Mouse (Mus musculus): ENCODE data around the gene Mfsd5. TPM values are rescaled to one million over a fixed set of nuclear protein-coding genes. Genes with fewer than 3 reads are reported as not detected.
A peak's percentile ranks its signal among the peaks of the same experiment; 100 is the strongest.

The Mfsd5 gene
- polyA plus RNA-seq, 1 experiment from 2014 or later: 100.0 TPM

DNA sequence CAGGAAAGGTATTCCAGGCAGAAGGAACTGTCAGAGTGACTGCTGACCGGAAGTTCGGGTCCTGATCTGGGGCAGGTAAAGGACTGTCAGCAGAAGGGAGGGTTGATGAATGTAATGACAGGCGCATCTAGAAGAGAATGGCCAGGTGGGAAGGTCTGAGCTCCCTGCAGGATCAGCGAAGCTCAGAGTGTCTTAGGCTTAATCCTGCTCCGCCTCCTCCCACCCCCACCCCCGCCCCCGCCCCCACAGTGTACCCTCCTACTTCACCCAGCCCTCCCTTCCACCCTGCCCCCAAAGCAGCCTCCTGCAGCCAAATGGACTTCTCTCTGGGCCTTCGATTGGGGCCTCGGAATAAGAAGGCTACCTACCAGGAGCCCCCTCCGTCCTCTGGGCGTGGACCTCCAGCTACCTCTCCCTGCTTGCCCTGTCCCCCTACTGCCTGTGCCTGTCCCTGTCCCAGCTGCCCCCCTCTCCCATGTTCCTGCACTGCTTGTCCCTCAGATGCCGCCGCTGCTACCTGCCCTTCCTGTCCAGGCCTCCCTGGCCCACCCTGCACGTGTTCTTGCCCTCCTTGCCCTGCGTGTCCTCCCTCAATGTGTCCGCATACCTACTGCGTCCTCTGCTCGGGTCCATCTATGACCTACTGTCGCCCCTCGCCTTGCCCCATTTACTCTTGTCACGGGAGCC lies 8.8 kb upstream of the Mfsd5 start, which contains the start of gene Gm9918:
Gene Gm9918 (plus strand): TSS at position 290 of the 687 bp plus-strand sequence.
- H3K27ac ChIP-seq: no peak within 1 kb of the TSS
- ATAC-seq (ENCODE audit: insufficient number of reproducible peaks, low FRiP score, low TSS enrichment, low read depth): peak; percentile 63
- no peaks in the 10 kb centered on the region for H3K27me3 ChIP-seq
- H3K36me3 ChIP-seq: no peaks in the 10 kb centered on the region
- H3K4me3 ChIP-seq: peak within 1 kb of the TSS; percentile 35
- H3K4me1 ChIP-seq: peaks cover 18% of the 10 kb centered on the region
- peak within 1 kb of the TSS; percentile 10; the same call in 1 of the 2 replicates for H3K9ac ChIP-seq
- 11% methylated on average over 21 of the region's 21 CpGs for WGBS
- no peaks in the 10 kb centered on the region for H3K9me3 ChIP-seq
- H3K4me2 ChIP-seq: peak within 1 kb of the TSS; percentile 52

DNA sequence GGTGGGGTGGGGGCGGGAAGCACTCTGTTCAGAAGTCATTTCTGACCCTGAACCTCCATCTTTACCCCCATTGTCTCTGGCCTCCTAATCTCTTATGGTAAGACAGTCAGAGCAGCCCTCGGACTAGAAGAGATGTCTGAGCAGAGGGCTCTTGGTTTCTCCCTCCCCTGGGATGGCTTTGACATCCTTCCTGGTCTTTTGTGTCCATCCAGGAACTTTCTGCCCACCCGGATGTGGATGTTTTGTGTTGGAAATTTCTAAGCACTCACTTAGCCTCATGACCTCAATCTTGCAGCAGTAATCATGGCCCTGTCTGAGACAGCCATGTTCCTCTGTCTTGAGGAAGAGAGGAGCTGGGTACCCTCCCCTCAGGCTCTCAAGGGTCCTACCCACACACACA lies 7.8 kb upstream of the Mfsd5 start:
- no peak for ATAC-seq (ENCODE audit: insufficient number of reproducible peaks, low FRiP score, low TSS enrichment, low read depth)

DNA sequence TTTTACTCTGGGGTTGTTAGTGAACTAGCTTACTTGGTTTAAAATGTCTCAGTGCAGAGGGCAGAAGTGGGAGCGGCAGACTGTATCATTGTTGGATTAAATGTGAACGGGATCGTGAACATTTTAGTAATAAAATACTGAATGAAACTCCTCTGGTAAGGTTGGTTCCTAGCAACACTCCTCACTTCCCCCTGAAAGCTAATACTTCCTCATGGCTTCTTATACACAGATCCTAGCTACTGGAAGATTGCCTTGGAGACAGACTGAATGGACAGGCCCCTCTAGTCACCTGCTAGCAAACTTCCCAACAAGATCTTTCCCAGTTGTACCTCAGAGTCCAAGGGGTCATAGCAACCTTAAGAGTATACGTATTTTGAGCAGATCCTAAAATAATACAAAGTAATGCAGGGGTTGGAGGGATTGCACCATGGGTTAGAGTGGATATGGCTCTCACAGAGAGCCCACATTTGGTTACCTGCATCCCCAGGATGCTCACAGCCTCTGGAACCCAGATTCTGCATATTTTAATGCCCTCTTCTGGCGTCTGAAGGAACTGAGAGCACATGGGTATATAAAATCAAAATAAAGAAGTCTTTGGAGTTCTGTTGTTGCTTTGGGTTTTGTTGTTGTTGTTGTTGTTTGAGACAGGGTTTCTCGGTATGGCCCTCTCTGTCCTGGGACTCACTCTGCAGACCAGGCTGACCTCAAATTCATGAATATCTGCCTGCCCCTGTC lies 5.1 kb upstream of the Mfsd5 start:
- WGBS: 70% methylated on average over 6 of the region's 6 CpGs
- H3K27ac ChIP-seq: no peak overlapping the region
- no peak overlapping the region for H3K9ac ChIP-seq

More for the DNA sequence above, 7.8 kb upstream of the Mfsd5 start:
- Histone ChIP-seq H3K9me3 (no peaks in the 10 kb centered on the region), H3K27me3 (no peaks in the 10 kb centered on the region), H3K4me2 (peak overlapping the region; percentile 52), H3K9ac (no peak overlapping the region), H3K27ac (no peak overlapping the region), H3K36me3 (no peaks in the 10 kb centered on the region), H3K4me1 (peaks cover 18% of the 10 kb centered on the region), H3K4me3 (no peak overlapping the region)
- WGBS: 36% methylated on average over 3 of the region's 3 CpGs

DNA sequence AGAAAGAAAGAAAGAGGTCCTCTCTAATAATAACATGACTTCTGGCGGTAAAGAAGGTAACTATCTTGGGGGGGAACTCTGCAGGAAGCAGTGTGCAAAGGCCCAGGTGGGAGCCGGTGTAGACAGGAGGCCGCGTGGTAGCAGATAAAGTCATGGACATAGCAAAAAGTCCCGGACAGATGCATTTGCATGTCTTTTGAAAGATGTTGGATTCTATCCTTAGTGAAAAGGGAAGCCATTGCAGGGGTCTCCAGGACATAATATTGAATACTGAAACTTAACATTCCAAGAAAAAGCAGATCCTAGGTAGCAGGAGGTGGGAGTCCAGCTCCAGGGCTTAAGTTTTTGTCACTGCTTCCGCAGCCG lies 545 bp upstream of the Mfsd5 start:
- ATAC-seq (ENCODE audit: insufficient number of reproducible peaks, low FRiP score, low TSS enrichment, low read depth): no peak
- H3K27me3 ChIP-seq: no peaks in the 10 kb centered on the region
- no peaks in the 10 kb centered on the region for H3K9me3 ChIP-seq
- H3K4me2 ChIP-seq: peak overlapping the region; percentile 61
- 34% methylated on average over 7 of the region's 7 CpGs for WGBS
- H3K4me1 ChIP-seq: peaks cover 20% of the 10 kb centered on the region
- H3K36me3 ChIP-seq: peaks cover 20% of the 10 kb centered on the region
- peak overlapping the region; percentile 93 for H3K4me3 ChIP-seq
- H3K9ac ChIP-seq: 0 out of 2 replicates have a peak overlapping the region, but pooled peaks have one; percentile 18
- H3K27ac ChIP-seq: peak overlapping the region; percentile 92

More for the DNA sequence above, 5.1 kb upstream of the Mfsd5 start:
- Histone ChIP-seq H3K4me3 (no peak overlapping the region), H3K9me3 (no peaks in the 10 kb centered on the region), H3K27me3 (no peaks in the 10 kb centered on the region), H3K4me2 (no peak overlapping the region), H3K4me1 (peaks cover 20% of the 10 kb centered on the region), H3K36me3 (no peaks in the 10 kb centered on the region)
- ATAC-seq (ENCODE audit: insufficient number of reproducible peaks, low FRiP score, low TSS enrichment, low read depth): no peak

DNA sequence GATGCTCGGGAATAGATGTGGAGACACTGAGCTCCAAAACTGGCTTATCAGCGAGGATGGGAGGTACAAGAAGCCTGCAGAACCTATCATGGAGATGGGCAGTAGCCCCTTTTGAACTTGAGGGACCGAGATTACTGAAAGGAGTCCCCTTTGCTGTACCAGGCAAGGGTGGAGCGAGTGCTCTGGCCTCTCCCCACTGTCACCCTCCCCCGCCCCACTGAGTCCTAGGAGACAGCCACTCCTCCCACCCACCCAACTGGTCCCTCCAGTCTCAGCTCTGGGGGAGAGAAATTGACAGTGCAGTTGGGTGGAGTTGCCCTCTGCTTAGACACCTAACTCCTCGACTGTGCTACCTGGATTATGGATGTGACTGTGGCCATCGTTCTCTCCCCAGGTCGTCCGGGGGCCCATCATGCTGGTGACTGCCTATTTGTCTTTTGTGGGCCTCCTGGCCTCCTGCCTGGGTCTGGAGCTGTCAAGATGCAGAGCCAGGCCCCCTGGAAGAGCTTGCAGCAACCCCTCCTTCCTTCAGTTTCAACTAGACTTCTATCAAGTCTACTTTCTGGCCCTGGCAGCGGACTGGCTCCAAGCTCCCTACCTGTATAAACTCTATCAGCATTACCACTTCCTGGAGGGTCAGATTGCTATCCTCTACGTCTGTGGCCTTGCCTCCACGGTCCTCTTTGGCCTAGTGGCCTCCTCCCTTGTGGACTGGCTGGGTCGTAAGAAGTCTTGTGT lies 698 bp downstream of the Mfsd5 start:
- Histone ChIP-seq H3K4me3 (peak overlapping the region; percentile 93), H3K36me3 (peaks cover 20% of the 10 kb centered on the region), H3K9me3 (no peaks in the 10 kb centered on the region), H3K4me2 (peak overlapping the region; percentile 61), H3K27me3 (no peaks in the 10 kb centered on the region), H3K4me1 (peaks cover 20% of the 10 kb centered on the region), H3K9ac (peak overlapping the region; percentile 71), H3K27ac (peak overlapping the region; percentile 92)
- 24% methylated on average over 13 of the region's 13 CpGs for WGBS
- ATAC-seq (ENCODE audit: insufficient number of reproducible peaks, low FRiP score, low TSS enrichment, low read depth): peak; percentile 33

DNA sequence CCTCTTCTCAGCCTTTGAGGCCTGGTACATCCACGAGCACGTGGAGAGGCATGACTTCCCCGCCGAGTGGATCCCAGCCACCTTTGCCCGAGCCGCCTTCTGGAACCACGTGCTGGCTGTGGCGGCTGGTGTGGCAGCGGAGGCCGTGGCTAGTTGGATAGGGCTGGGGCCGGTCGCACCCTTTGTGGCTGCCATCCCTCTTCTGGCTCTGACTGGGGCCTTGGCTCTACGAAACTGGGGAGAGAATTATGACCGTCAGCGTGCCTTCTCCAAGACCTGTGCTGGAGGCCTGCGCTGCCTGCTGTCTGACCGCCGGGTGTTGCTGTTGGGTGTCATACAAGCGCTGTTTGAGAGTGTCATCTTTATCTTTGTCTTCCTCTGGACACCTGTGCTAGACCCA lies 1.4 kb downstream of the Mfsd5 start:
- Histone ChIP-seq H3K9me3 (no peaks in the 10 kb centered on the region), H3K9ac (no peak overlapping the region), H3K4me3 (peak overlapping the region; percentile 93), H3K4me2 (peak overlapping the region; percentile 61), H3K4me1 (peaks cover 20% of the 10 kb centered on the region), H3K27me3 (no peaks in the 10 kb centered on the region), H3K36me3 (peaks cover 20% of the 10 kb centered on the region), H3K27ac (peak overlapping the region; percentile 92; the same call in 1 of the 2 replicates)
- 93% methylated on average over 19 of the region's 19 CpGs for WGBS
- no peak for ATAC-seq (ENCODE audit: insufficient number of reproducible peaks, low FRiP score, low TSS enrichment, low read depth)

DNA sequence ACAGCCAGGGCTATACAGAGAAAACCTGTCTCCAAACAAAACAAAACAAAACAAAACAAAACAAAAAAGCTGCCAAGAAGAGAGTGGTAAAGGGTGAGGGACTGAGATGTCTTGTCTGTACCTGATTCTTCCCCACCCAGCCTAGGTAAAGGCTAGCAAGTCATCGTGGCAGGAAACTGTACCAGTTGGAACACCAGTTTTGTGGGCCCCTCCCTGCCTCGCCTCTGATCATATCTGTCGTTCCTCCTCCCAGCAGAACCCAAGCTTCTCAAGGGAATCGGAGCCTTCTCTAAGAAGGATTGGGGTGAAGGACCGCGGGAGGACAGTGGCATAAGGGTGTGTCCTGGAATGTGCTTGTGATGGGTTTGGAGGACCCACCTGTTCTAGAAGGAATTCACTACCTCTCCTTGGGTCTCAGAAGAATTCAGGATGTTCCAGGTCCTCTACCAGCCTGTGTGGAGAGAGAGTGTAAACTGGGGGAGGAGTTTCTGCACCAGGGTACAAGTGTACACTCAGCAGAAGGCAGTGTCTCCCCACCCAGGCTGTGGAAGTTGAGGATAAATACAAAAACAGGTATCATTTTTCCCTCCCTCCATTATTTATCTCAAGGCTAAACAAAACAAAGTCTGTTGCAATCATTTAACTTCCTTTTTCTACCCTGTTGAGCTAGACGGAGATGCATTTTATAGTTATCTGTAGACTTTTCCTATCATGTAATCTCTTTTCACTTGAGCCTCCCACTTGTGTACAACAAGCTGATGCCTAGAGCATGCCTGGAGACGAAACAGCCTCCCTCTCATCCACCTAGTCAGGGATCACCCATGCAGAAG lies 3.4 kb downstream of the Mfsd5 start:
- H3K9me3 ChIP-seq: no peaks in the 10 kb centered on the region
- no peak overlapping the region for H3K27ac ChIP-seq
- WGBS: 75% methylated on average over 8 of the region's 8 CpGs
- ATAC-seq (ENCODE audit: insufficient number of reproducible peaks, low FRiP score, low TSS enrichment, low read depth): no peak
- H3K9ac ChIP-seq: no peak overlapping the region
- peaks cover 20% of the 10 kb centered on the region for H3K4me1 ChIP-seq
- H3K4me3 ChIP-seq: no peak overlapping the region
- no peaks in the 10 kb centered on the region for H3K27me3 ChIP-seq
- H3K36me3 ChIP-seq: peaks cover 20% of the 10 kb centered on the region
- no peak overlapping the region for H3K4me2 ChIP-seq

DNA sequence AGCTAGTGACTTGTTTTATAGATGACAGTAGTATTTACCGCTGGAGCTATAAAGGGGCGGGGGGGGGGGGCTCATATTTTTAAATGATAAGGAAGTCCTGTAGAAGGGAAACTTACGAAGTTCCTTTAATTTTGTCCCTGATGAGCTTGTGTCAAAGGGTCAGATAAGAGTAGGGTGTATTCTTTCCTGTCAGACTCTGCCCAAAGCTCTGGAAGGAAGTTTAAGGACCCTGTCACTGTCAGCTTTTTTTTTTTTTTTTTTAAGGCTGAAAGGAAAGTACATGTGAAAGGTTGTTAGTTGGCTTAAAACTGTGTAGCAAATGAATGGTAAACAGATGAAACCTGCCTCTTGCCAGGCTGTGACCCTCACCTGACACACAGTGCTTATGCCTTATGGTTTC lies 4.4 kb downstream of the Mfsd5 start:
- 71% methylated on average over 3 of the region's 3 CpGs for WGBS
- no peak overlapping the region for H3K27ac ChIP-seq
- peaks cover 20% of the 10 kb centered on the region for H3K4me1 ChIP-seq
- peaks cover 20% of the 10 kb centered on the region for H3K36me3 ChIP-seq
- H3K9ac ChIP-seq: no peak overlapping the region
- H3K4me3 ChIP-seq: no peak overlapping the region
- no peaks in the 10 kb centered on the region for H3K9me3 ChIP-seq
- H3K27me3 ChIP-seq: no peaks in the 10 kb centered on the region
- no peak overlapping the region for H3K4me2 ChIP-seq
- no peak for ATAC-seq (ENCODE audit: insufficient number of reproducible peaks, low FRiP score, low TSS enrichment, low read depth)

DNA sequence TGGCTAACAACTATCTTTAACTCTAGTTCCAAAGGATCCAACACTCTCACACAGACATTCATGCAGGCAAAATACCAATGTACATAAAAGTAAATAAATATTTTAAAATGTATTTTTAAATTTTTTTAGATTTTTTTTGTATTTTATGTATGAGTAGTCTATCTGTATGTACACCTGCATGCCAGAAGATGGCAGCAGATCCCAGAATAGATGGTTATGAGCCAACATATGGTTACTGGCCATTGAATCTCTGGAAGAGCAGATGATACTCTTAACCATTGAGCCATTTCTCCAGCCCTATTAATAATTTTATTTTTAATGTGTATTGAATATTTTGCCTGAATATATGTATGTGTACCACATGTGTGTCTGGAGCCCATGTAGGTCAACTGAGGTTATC lies 8.1 kb downstream of the Mfsd5 start:
- Histone ChIP-seq H3K4me1 (no peaks in the 10 kb centered on the region), H3K4me3 (no peak overlapping the region), H3K27ac (no peak overlapping the region), H3K9ac (no peak overlapping the region), H3K9me3 (no peaks in the 10 kb centered on the region), H3K27me3 (no peaks in the 10 kb centered on the region), H3K36me3 (0 out of 2 replicates have a peak, but pooled peaks cover 4% of the 10 kb centered on the region), H3K4me2 (no peak overlapping the region)
- ATAC-seq (ENCODE audit: insufficient number of reproducible peaks, low FRiP score, low TSS enrichment, low read depth): no peak

DNA sequence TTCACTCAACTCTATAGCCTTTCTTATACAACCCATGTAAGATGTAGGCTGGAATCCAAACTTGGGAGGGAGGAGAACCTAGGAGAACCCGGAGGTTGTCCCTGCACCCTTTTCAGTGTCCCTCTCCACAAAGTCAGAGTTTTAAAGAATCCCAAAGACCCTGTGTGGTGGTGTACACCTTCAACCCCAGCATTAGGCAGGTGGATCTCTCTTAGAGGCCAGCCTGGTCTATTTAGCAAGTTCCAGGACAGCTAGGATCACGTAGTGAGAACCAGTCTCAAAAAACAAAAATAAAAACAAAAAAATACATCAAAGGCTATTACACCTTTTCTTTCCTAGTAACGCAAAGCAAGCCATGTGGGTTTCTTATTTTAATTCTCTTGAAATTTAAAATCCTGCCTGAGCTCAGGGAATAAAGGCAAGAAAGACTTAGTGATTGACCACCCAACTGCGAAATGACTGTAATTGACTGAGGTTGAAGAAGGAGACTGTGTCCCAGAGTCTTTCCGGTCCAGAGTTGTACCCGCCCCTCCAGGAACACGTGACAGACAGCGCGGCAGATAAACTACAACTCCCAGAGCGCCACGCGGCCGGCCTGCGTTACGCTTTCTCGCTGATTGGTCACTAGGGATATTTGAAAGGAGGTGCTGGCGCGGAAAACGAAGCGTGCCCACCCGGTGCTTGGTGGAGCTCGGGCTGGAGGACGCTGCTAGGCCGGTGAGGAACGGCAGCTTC lies 16.5 kb downstream of the Mfsd5 start, which contains the start of gene Espl1:
Gene Espl1 (plus strand): TSS at position 634 of the 735 bp plus-strand sequence.
- Histone ChIP-seq H3K9ac (peak within 1 kb of the TSS; percentile 47), H3K36me3 (peaks cover 17% of the 10 kb centered on the region), H3K4me3 (peak within 1 kb of the TSS; percentile 77), H3K4me1 (peaks cover 7% of the 10 kb centered on the region), H3K27ac (no peak within 1 kb of the TSS), H3K27me3 (no peaks in the 10 kb centered on the region), H3K4me2 (peak within 1 kb of the TSS; percentile 92), H3K9me3 (no peaks in the 10 kb centered on the region)
- WGBS: 6% methylated on average over 25 of the region's 25 CpGs
- ATAC-seq (ENCODE audit: insufficient number of reproducible peaks, low FRiP score, low TSS enrichment, low read depth): peak; percentile 95
